Mouse (Mus musculus): ENCODE results near the gene Hist3h2a. TPM values are rescaled to one million over a fixed set of nuclear protein-coding genes. Genes with fewer than 3 reads are reported as not detected.

Gene Hist3h2a
- total RNA-seq, 2 experiments from 2014 or later, result 55.5 to 59.1 TPM

GRCm38 (mm10) chr11:58984657-58985056 lies 30.2 kb downstream of the Hist3h2a start:
- TF ChIP-seq CTCF (IDR thresholded peaks at IDR 0.05), result no peak
- Histone ChIP-seq H3K27ac (no peak overlapping the region), H3K4me3 (no peak overlapping the region)
- intact Hi-C loops (cut with DNase I), result no loop called here
- no peak for DNase-seq (ENCODE audit: extremely low spot score in 1 of 2, low spot score in 2 of 2)

DNA sequence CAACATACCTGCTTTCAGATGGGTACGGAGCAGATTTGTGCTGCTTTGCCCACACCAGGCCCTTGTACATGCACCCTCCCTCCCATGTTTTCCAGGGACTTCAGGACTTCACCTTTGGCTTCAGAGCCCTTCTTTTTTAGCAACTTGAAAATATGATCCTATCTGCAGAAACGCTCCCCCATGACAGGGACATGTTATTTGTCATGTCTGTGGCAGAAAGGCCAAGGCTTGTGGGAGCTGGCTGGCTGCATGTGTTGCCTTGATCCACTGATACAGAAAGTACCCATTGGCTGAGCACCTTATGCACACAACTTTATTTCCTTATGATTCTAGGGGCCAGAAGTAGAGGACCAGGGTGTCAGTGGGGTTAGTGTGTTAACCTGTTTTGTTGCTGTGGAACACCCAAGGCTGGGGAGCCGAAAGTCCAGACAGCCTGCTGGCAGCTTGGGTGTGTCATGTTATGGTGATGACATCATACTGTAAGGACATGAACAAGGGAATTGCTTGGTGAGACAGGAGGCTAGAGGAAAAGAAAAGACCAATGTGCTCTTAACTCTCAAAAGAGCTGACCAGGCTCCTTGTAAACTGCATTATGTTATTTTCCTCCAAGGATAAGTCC lies 30.9 kb downstream of the Hist3h2a start:
- no peak for TF ChIP-seq CTCF (IDR thresholded peaks at IDR 0.05)
- intact Hi-C loops (cut with DNase I), result no loop called here
- H3K27ac ChIP-seq, result no peak overlapping the region
- no peak overlapping the region for H3K4me3 ChIP-seq
- no peak for DNase-seq (ENCODE audit: extremely low spot score in 1 of 2, low spot score in 2 of 2)

DNA sequence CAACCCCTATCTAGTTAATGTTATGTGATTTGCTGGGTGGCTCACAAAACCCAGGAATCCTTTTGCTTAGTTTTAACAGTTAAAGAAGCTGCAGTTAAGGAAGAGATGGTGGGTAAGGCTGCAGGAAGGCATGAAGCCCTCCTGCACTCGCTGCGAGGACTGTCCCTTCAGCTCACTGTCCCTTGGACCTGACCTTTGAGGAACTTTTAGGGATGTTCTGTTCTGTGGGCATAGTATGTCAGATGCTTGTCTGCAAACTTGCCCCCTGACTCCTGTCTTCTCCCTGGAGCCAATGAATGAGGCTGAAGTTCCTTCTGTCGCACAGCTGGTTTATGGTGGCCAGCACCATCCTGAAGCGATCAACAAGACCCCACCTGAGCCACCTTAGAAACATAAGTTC lies 34.7 kb downstream of the Hist3h2a start:
- TF ChIP-seq CTCF (IDR thresholded peaks at IDR 0.05), result no peak
- H3K4me3 ChIP-seq, result no peak overlapping the region
- intact Hi-C loops (cut with DNase I), result no loop called here
- H3K27ac ChIP-seq, result no peak overlapping the region
- no peak for DNase-seq (ENCODE audit: extremely low spot score in 1 of 2, low spot score in 2 of 2)

DNA sequence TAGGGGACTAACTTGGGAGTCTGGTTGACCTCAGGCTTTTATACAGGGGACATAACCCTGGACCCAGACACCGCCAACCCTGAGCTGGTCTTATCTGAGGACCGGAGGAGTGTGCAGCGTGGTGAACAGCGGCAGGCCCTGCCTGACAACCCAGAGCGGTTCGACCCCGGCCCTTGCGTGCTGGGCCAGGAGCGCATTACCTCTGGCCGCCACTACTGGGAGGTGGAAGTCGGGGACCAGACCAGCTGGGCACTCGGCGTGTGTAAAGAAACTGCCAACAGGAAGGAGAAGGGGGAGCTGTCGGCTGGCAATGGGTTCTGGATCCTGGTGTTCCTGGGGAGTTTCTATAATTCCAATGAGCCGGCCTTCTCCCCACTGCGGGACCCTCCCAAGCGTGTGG lies 35.7 kb downstream of the Hist3h2a start:
- no peak overlapping the region for H3K27ac ChIP-seq
- TF ChIP-seq CTCF (IDR thresholded peaks at IDR 0.05), result no peak
- no peak overlapping the region for H3K4me3 ChIP-seq
- no peak for DNase-seq (ENCODE audit: extremely low spot score in 1 of 2, low spot score in 2 of 2)
- intact Hi-C loops (cut with DNase I), result no loop called here

- no peak for DNase-seq (ENCODE audit: extremely low spot score in 1 of 2, low spot score in 2 of 2)
- H3K27ac ChIP-seq, result no peak overlapping the region
- H3K4me3 ChIP-seq, result no peak overlapping the region
- TF ChIP-seq CTCF (IDR thresholded peaks at IDR 0.05), result no peak
- intact Hi-C loops (cut with DNase I), result no loop called here
Observed at GRCm38 (mm10) chr11:58990794-58991193, 36.3 kb downstream of the Hist3h2a start.

GRCm38 (mm10) chr11:58991911-58992310 lies 37.4 kb downstream of the Hist3h2a start:
- TF ChIP-seq CTCF (IDR thresholded peaks at IDR 0.05), result no peak
- Histone ChIP-seq H3K27ac (no peak overlapping the region), H3K4me3 (no peak overlapping the region)
- intact Hi-C loops (cut with DNase I), result no loop called here
- no peak for DNase-seq (ENCODE audit: extremely low spot score in 1 of 2, low spot score in 2 of 2)

- intact Hi-C loops (cut with DNase I), result no loop called here
- no peak for TF ChIP-seq CTCF (IDR thresholded peaks at IDR 0.05)
- Histone ChIP-seq H3K27ac (no peak overlapping the region), H3K4me3 (no peak overlapping the region)
- no peak for DNase-seq (ENCODE audit: extremely low spot score in 1 of 2, low spot score in 2 of 2)
Observed at GRCm38 (mm10) chr11:58993091-58993670, 38.7 kb downstream of the Hist3h2a start.

- Histone ChIP-seq H3K27ac (no peak overlapping the region), H3K4me3 (peak overlapping the region; percentile 47)
- intact Hi-C loops (cut with DNase I), result no loop called here
- TF ChIP-seq CTCF (IDR thresholded peaks at IDR 0.05), result peak; percentile 27
- DNase-seq (ENCODE audit: extremely low spot score in 1 of 2, low spot score in 2 of 2), result peak in 1 of 2 experiments; percentile 38
Observed at GRCm38 (mm10) chr11:58994337-58994826, 39.9 kb downstream of the Hist3h2a start.

GRCm38 (mm10) chr11:58995061-58995806 lies 40.7 kb downstream of the Hist3h2a start:
- intact Hi-C loops (cut with DNase I), result no loop called here
- TF ChIP-seq CTCF (IDR thresholded peaks at IDR 0.05), result no peak
- H3K27ac ChIP-seq, result no peak overlapping the region
- no peak overlapping the region for H3K4me3 ChIP-seq
- DNase-seq (ENCODE audit: extremely low spot score in 1 of 2, low spot score in 2 of 2), result no peak

DNA sequence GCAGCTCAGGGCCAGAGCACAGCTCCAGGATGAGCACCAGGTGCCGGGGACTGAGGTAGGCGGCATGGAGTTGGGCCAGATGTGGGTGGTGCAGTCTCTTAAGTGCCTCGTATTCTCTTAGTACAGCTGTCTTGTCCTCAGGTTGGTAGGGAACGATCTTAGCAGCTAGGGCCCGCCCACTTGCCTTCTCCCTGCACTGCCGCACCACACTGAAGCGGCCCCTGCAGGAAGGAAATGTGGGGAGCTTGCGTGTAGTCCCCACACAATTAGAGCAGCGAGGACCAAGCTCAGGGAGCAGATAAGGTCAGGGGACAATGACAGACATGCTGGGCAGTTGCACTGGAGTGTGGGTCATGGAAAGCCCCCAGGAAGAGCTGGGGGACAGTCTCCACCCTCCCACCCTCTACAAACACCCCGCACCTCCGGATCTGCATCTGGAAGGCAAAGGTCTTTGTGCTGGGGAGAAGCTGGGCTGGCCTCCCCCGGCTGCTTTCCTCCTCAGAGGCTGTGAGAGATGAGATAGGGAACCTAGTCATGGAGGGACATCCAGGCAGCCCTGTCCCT lies 41.4 kb downstream of the Hist3h2a start:
- intact Hi-C loops (cut with DNase I), result no loop called here
- no peak overlapping the region for H3K27ac ChIP-seq
- H3K4me3 ChIP-seq, result no peak overlapping the region
- peak; percentile 26 for TF ChIP-seq CTCF (IDR thresholded peaks at IDR 0.05)
- DNase-seq (ENCODE audit: extremely low spot score in 1 of 2, low spot score in 2 of 2), result no peak

- DNase-seq (ENCODE audit: extremely low spot score in 1 of 2, low spot score in 2 of 2), result no peak
- Histone ChIP-seq H3K27ac (no peak overlapping the region), H3K4me3 (no peak overlapping the region)
- intact Hi-C loops (cut with DNase I), result no loop called here
- no peak for TF ChIP-seq CTCF (IDR thresholded peaks at IDR 0.05)
Observed at GRCm38 (mm10) chr11:58997541-58997940, 43.1 kb downstream of the Hist3h2a start.

DNA sequence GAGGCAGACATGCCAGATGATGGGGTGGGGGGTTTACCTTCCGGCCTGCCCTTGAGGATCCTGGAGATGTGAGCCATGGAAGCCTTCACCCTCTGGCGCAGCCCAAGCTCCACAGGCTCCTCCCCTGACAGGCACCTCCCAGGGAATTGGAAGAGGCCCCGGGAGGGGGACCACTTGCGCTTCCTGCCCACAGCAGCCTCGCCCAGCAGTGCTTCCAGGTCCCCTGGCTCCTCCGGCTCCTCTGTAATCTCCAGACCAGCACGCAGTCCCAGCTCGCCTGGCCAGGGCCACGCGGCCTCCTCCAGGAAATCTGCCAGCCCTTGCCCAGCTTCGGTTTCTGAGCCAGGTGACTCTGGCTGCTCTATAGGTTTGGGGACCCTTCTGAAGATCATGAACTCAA lies 44.7 kb downstream of the Hist3h2a start:
- TF ChIP-seq CTCF (IDR thresholded peaks at IDR 0.05), result no peak
- intact Hi-C loops (cut with DNase I), result no loop called here
- no peak overlapping the region for H3K4me3 ChIP-seq
- DNase-seq (ENCODE audit: extremely low spot score in 1 of 2, low spot score in 2 of 2), result no peak
- H3K27ac ChIP-seq, result no peak overlapping the region
